In genomic region chr12:110738158-110738921, GRCm38 (mm10) we compare ENCODE assay signal across 9 mouse cellular contexts. TPM values are rescaled to one million over a fixed set of nuclear protein-coding genes. Genes with fewer than 3 reads are reported as not detected.
DNase-seq lines count a peak whose midpoint lies in the region; ATAC-seq and TF ChIP-seq lines count a peak whose summit lies in the region.
"Had no signal": no experiment of that assay in that cellular context is flagged by ENCODE, and none has a peak within 500 bp of the region (broad histone marks: within the 10 kb centered on the region; RNA-seq: fewer than 3 reads in every experiment).

No protein-coding gene starts in this region.

- H3K36me3 ChIP-seq in lung, postnatal 0 days (ENCODE audit: insufficient read depth, low read length), result no peaks in the 10 kb centered on the region

- H3K4me1 ChIP-seq in lung, postnatal 0 days (ENCODE audit: insufficient read depth, low read depth, low read length), result peaks cover 7% of the 10 kb centered on the region

- H3K9me3 ChIP-seq in lung, postnatal 0 days (ENCODE audit: low read length), result no peaks in the 10 kb centered on the region

- peak overlapping the region; percentile 81 for H3K27ac ChIP-seq in lung, postnatal 0 days (ENCODE audit: low read length)

- H3K4me3 ChIP-seq in lung, postnatal 0 days (ENCODE audit: low read depth, low read length), result peak overlapping the region; percentile 96

- TF ChIP-seq EP300 in lung, postnatal 0 days (IDR thresholded peaks at IDR 0.05), result no peak

- no peak for TF ChIP-seq CTCF in lung, postnatal 0 days (IDR thresholded peaks at IDR 0.05)

- H3K4me2 ChIP-seq in lung, postnatal 0 days (replicated peaks; ENCODE audit: low read depth, low read length), result peak overlapping the region; percentile 86

- H3K9ac ChIP-seq in lung, postnatal 0 days (replicated peaks; ENCODE audit: low read depth), result peak overlapping the region; percentile 98

- ATAC-seq in granulocyte monocyte progenitor cell, adult 5-6 weeks (replicated peaks; ENCODE audit: poor library complexity, severe bottlenecking), result 0 out of 2 replicates have a peak, but pooled peaks have one; percentile 6
- peak; percentile 42 for ATAC-seq in lung, postnatal 0 days

- DNase-seq in adrenal gland, adult 18-20 months (ENCODE audit: low spot score in 2 of 2), result peak; percentile 50 to 51
- DNase-seq in adrenal gland, adult 2 months, result no peak
- peak; percentile 38 for DNase-seq in thymus, postnatal 0 days (ENCODE audit: low spot score)
- DNase-seq in thymus, postnatal 25 days, result no peak
- DNase-seq in kidney, adult 9 months, result peak; percentile 33
- DNase-seq in lung, postnatal 0 days (ENCODE audit: low spot score), result peak; percentile 40
- DNase-seq in spleen, adult 12 weeks (ENCODE audit: low spot score), result peak; percentile 37

- no peaks in the 10 kb centered on the region for H3K27me3 ChIP-seq in lung, postnatal 0 days (replicated peaks; ENCODE audit: insufficient read depth, low read length)

- WGBS in lung, postnatal 0 days, result 1% methylated on average over 62 of the region's 72 CpGs

RNA-seq across cellular contexts. Expression of gene Wdr20, which starts 0.6 kb away (rescaled TPM):
- total RNA-seq in adrenal gland, adult 18-20 months (2021), result 10 to 100 TPM; 42.9 to 49.5 TPM
- total RNA-seq in adrenal gland, adult 2 months (2021), result 10 to 100 TPM; 46.8 to 53.3 TPM
- 19.1 and 23.8 TPM in 2 replicates for polyA plus RNA-seq in adrenal gland, adult 2 months (2012; rRNA removed)
- 22.3 and 24.8 TPM in 2 replicates for polyA plus RNA-seq in thymus, postnatal 0 days (2015; fragmentation: Nextera tagmentation; extraction: Ambion mirVana)
- 19.4 and 25.9 TPM in 2 replicates for total RNA-seq in granulocyte monocyte progenitor cell, adult 5-6 weeks (2014; fragmentation: Nextera tagmentation)
- 25.4 and 35.3 TPM in 2 replicates for total RNA-seq in granulocyte monocyte progenitor cell, adult 5-6 weeks (2017)
- polyA plus RNA-seq in lung, postnatal 0 days (2015; fragmentation: Nextera tagmentation; extraction: Ambion mirVana), result 12.5 and 15.6 TPM in 2 replicates

RNA-seq across cellular contexts. Expression of gene Hsp90aa1, which starts 35.8 kb away (rescaled TPM):
- 1,000 to 10,000 TPM; 1,046 to 1,696 TPM for total RNA-seq in adrenal gland, adult 18-20 months (2021)
- 100 to 1,000 TPM; 854 to 984 TPM for total RNA-seq in adrenal gland, adult 2 months (2021)
- 22.5 and 33.7 TPM in 2 replicates for polyA plus RNA-seq in adrenal gland, adult 2 months (2012; rRNA removed)
- 690 and 768 TPM in 2 replicates for polyA plus RNA-seq in thymus, postnatal 0 days (2015; fragmentation: Nextera tagmentation; extraction: Ambion mirVana)
- 686 and 764 TPM in 2 replicates for total RNA-seq in granulocyte monocyte progenitor cell, adult 5-6 weeks (2014; fragmentation: Nextera tagmentation)
- 1,405 and 1,810 TPM in 2 replicates for total RNA-seq in granulocyte monocyte progenitor cell, adult 5-6 weeks (2017)
- 271 and 357 TPM in 2 replicates for polyA plus RNA-seq in lung, postnatal 0 days (2015; fragmentation: Nextera tagmentation; extraction: Ambion mirVana)

RNA-seq across cellular contexts. Expression of gene 1700001K19Rik, which starts 55.9 kb away (rescaled TPM):
- total RNA-seq in adrenal gland, adult 18-20 months (2021), result not detected
- total RNA-seq in adrenal gland, adult 2 months (2021), result not detected
- polyA plus RNA-seq in adrenal gland, adult 2 months (2012; rRNA removed), result not detected in 2 replicates
- polyA plus RNA-seq in thymus, postnatal 0 days (2015; fragmentation: Nextera tagmentation; extraction: Ambion mirVana), result not detected in 2 replicates
- not detected in 2 replicates for total RNA-seq in granulocyte monocyte progenitor cell, adult 5-6 weeks (2014; fragmentation: Nextera tagmentation)
- total RNA-seq in granulocyte monocyte progenitor cell, adult 5-6 weeks (2017), result not detected in 2 replicates
- not detected in 2 replicates for polyA plus RNA-seq in lung, postnatal 0 days (2015; fragmentation: Nextera tagmentation; extraction: Ambion mirVana)
- polyA plus RNA-seq: frontal cortex, adult 2 months had no signal

Comparison
In these comparisons a context has a peak if more than half of its experiments do, and no peak if none do; other contexts are left out.
1. DNase-seq: peak in adrenal gland, adult 18-20 months (2 of 2), thymus, postnatal 0 days (single experiment), kidney, adult 9 months (single experiment), lung, postnatal 0 days (single experiment) and spleen, adult 12 weeks (single experiment); none in adrenal gland, adult 2 months (single experiment) and thymus, postnatal 25 days (single experiment).